Mouse (Mus musculus) gonadal fat pad, adult 2 months (tissue): ENCODE measurements around the gene Higd2a. TPM values are rescaled to one million over a fixed set of nuclear protein-coding genes. Genes with fewer than 3 reads are reported as not detected.

Experiments used
- DNase-seq: peaks from one replicate; pipeline ENCODE4 v3.0.0-alpha.2; 2012; ENCODE audit warnings: low read depth
- polyA plus RNA-seq: library from polyadenylated mRNA; depleted of rRNA; stranded (reverse); fragments of >200 nt; gene quantifications from 2 replicates; pipeline ENCODE4 v1.2.3, GENCODE M21; 2012; rRNA removed

Gene Higd2a
- polyA plus RNA-seq, 1 experiment: 119 TPM

- DNase-seq: no peak
Observed at GRCm38 (mm10) chr13:54621155-54621932, 31.3 kb downstream of the Higd2a start, which contains the start of gene Faf2. Faf2 (plus strand) TSS chr13:54621784.

GRCm38 (mm10) chr13:54621960-54622521 is 32.0 kb downstream of the Higd2a start:
- no peak for DNase-seq

GRCm38 (mm10) chr13:54629128-54629527 is 39.1 kb downstream of the Higd2a start:
- peak; percentile 100 for DNase-seq

GRCm38 (mm10) chr13:54632731-54633277 is 42.8 kb downstream of the Higd2a start:
- no peak for DNase-seq

- DNase-seq: peak; percentile 78
Observed at GRCm38 (mm10) chr13:54635011-54635410, 45.0 kb downstream of the Higd2a start.

Other genes with a start within 250 kb of the Higd2a start
- 5.9 and 7.3 TPM in 2 replicates for gene Cplx2, start 218.9 kb upstream of the Higd2a start, polyA plus RNA-seq
- gene Thoc3, start 121.4 kb upstream of the Higd2a start, polyA plus RNA-seq: 21.6 and 30.9 TPM in 2 replicates
- gene Simc1, start 86.4 kb upstream of the Higd2a start, polyA plus RNA-seq: 11.6 and 14.0 TPM in 2 replicates
- gene 4833439L19Rik, start 24.8 kb upstream of the Higd2a start, polyA plus RNA-seq: 151 and 158 TPM in 2 replicates
- gene Arl10, start 15.2 kb upstream of the Higd2a start, polyA plus RNA-seq: 19.9 and 21.4 TPM in 2 replicates
- 9.0 and 10.0 TPM in 2 replicates for gene Nop16, start 117 bp upstream of the Higd2a start, polyA plus RNA-seq
- 45.1 and 46.0 TPM in 2 replicates for gene Cltb, start 21.1 kb downstream of the Higd2a start, polyA plus RNA-seq
- gene Faf2, start 31.6 kb downstream of the Higd2a start, polyA plus RNA-seq: 32.7 and 35.9 TPM in 2 replicates
- gene Rnf44, start 103.7 kb downstream of the Higd2a start, polyA plus RNA-seq: 117 and 139 TPM in 2 replicates
- 4.8 and 6.5 TPM in 2 replicates for gene Cdhr2, start 111.3 kb downstream of the Higd2a start, polyA plus RNA-seq
- 0.11 and 0.27 TPM in 2 replicates for gene Gprin1, start 159.7 kb downstream of the Higd2a start, polyA plus RNA-seq
- not detected in 2 replicates for gene Sncb, start 176.4 kb downstream of the Higd2a start, polyA plus RNA-seq
- gene Eif4e1b, start 193.8 kb downstream of the Higd2a start, polyA plus RNA-seq: 0.11 TPM in 1 of 2 replicates, not detected in the other
- 26.9 and 44.3 TPM in 2 replicates for gene Tspan17, start 199.2 kb downstream of the Higd2a start, polyA plus RNA-seq